Mouse (Mus musculus) midbrain, embryonic 14.5 days (tissue): Measurements from ENCODE around the gene Scgb1c1. TPM values are rescaled to one million over a fixed set of nuclear protein-coding genes. Genes with fewer than 3 reads are reported as not detected.

Source experiments
- ATAC-seq: fragments of 200-750 bp; cut with Nextera tagmentation; 2 replicates; pipeline ENCODE4 v1.8.0; 2017; ENCODE audit warnings: moderate number of reproducible peaks, moderate library complexity; ENCODE audit not compliant: low FRiP score, low TSS enrichment
- DNase-seq: peaks from one replicate; pipeline ENCODE4 v3.0.0-alpha.2; 2015
- H3K27ac ChIP-seq: fragments of 300-500 bp; sonication (generic); replicated peaks from 2 replicates; pipeline ENCODE4 v1.5.1; 2014; ENCODE audit warnings: mild to moderate bottlenecking, low read depth, low read length, moderate library complexity
- H3K27me3 ChIP-seq: fragments of 300-500 bp; sonication (generic); 2 replicates; pipeline ENCODE4 v1.6.1; 2014; ENCODE audit warnings: low read length, control low read depth, mixed read lengths; ENCODE audit not compliant: control insufficient read depth, insufficient read depth
- H3K36me3 ChIP-seq: fragments of 300-500 bp; sonication (generic); 2 replicates; pipeline ENCODE4 v1.6.1; 2014; ENCODE audit warnings: low read length, control low read depth; ENCODE audit not compliant: control insufficient read depth, insufficient read depth
- H3K4me1 ChIP-seq: fragments of 300-500 bp; sonication (generic); 2 replicates; pipeline ENCODE4 v1.6.1; 2014; ENCODE audit warnings: mild to moderate bottlenecking, antibody characterized with exemption, low read length, control low read depth; ENCODE audit not compliant: control insufficient read depth, insufficient read depth
- H3K4me2 ChIP-seq: fragments of 300-500 bp; sonication (generic); 2 replicates; pipeline ENCODE4 v1.6.1; 2014; ENCODE audit warnings: mild to moderate bottlenecking, low read length, moderate library complexity
- H3K4me3 ChIP-seq: fragments of 300-500 bp; sonication (generic); replicated peaks from 2 replicates; pipeline ENCODE4 v1.5.1; 2014; ENCODE audit warnings: low read depth, low read length
- H3K9ac ChIP-seq: fragments of 300-500 bp; sonication (generic); replicated peaks from 2 replicates; pipeline ENCODE4 v1.6.1; 2014; ENCODE audit warnings: mild to moderate bottlenecking, low read length, moderate library complexity
- H3K9me3 ChIP-seq: fragments of 300-500 bp; sonication (generic); 2 replicates; pipeline ENCODE4 v1.6.1; 2016; ENCODE audit warnings: low read length, control low read depth, mixed read lengths; ENCODE audit not compliant: control insufficient read depth
- WGBS: fragments of 180-500 bp; shearing (Covaris S2); extraction: QIAGEN DNeasy Blood & Tissue Kit; methylation state at CpG from one replicate; pipeline ENCODE4 v1.1.7; 2014; 5-methylcytosine and 5-hydroxymethylcytosine counted together
- polyA plus RNA-seq: library from polyadenylated mRNA; unstranded; fragments of >200 nt; fragmentation: Nextera tagmentation; extraction: Ambion mirVana; gene quantifications from 2 replicates; pipeline ENCODE4 v1.2.1, GENCODE M21; 2014

The Scgb1c1 gene
- polyA plus RNA-seq, 1 experiment from 2014 or later, result not detected

DNA sequence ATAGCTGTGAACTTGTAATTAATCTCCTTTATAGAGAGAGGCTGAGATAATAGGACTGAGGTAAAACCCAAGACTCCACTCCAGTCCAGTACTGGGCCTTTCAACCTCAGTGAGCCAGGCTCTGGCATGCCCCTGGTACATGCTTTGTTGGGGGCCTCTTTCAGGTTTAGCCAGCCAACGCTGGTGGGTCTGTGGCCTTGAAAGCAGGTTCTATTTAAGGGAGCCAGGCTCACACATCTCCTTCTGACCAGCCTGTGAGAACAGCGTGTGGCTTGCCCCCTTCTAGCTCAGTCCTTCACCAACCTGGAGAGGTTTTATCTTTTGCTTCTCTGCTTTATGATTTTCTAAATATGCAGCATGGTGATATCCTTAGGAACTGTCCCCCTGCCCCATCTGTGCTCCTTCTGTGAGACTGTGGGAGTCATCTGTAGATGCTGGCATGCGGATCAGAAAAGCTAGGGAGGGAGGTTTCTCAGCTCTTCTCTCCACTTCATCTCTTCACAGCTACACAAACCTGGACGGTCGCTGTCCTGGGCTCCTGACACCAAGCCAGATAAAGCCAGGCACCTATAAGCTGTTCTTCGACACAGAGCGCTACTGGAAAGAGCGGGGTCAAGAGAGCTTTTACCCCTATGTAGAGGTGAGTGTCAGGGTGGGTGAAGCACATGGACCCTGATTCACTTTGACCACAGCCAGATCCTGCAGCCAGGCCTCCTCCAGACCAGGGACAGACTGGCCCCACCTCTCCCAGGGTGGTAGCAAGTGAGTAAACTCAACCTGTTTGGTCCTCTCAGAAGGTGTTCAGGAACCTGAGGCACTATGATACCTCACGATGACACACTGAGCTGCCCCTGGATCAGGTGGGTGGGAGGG, 8.9 kb upstream of the Scgb1c1 start:
- Histone ChIP-seq H3K36me3 (no peaks in the 10 kb centered on the region), H3K9me3 (no peaks in the 10 kb centered on the region), H3K27ac (no peak overlapping the region), H3K4me1 (no peaks in the 10 kb centered on the region), H3K4me3 (no peak overlapping the region), H3K4me2 (no peak overlapping the region), H3K27me3 (no peaks in the 10 kb centered on the region), H3K9ac (no peak overlapping the region)
- ATAC-seq (no peak), DNase-seq (no peak)
- WGBS, result 85% methylated on average over 9 of the region's 9 CpGs

DNA sequence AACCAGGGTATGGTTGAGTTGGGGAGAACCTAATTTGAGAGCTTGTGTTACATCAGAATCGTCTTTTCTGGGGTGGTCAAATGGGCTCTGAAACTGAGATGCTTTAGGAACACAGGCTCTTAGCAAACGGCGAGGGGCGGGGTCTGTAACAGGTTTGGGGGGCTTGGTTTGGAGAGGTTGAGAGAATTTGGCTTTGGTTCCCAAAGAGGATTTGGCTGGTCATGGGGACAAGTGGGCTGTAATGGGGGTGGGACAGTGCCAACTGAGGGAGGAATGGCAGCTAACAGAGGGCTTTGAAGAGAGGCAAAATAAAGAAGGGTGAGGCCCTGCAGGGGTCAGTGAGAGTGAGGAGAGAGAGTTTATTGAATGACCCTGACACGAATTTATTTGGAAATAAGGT, 5.8 kb upstream of the Scgb1c1 start:
- WGBS, result 63% methylated on average over 5 of the region's 5 CpGs
- H3K9ac ChIP-seq, result no peak overlapping the region
- no peaks in the 10 kb centered on the region for H3K4me1 ChIP-seq
- no peaks in the 10 kb centered on the region for H3K9me3 ChIP-seq
- H3K27ac ChIP-seq, result no peak overlapping the region
- ATAC-seq, result no peak
- no peaks in the 10 kb centered on the region for H3K36me3 ChIP-seq
- H3K4me2 ChIP-seq, result no peak overlapping the region
- DNase-seq, result no peak
- no peaks in the 10 kb centered on the region; the same call in 1 of the 2 replicates for H3K27me3 ChIP-seq
- H3K4me3 ChIP-seq, result no peak overlapping the region

GRCm38 (mm10) chr7:140840750-140841735, 4.3 kb upstream of the Scgb1c1 start:
- 39% methylated on average over 19 of the region's 19 CpGs for WGBS
- no peaks in the 10 kb centered on the region; the same call in 1 of the 2 replicates for H3K27me3 ChIP-seq
- DNase-seq, result no peak
- H3K4me2 ChIP-seq, result no peak overlapping the region
- H3K27ac ChIP-seq, result no peak overlapping the region
- H3K36me3 ChIP-seq, result no peaks in the 10 kb centered on the region
- no peaks in the 10 kb centered on the region for H3K4me1 ChIP-seq
- no peaks in the 10 kb centered on the region for H3K9me3 ChIP-seq
- no peak overlapping the region for H3K4me3 ChIP-seq
- H3K9ac ChIP-seq, result no peak overlapping the region
- ATAC-seq, result no peak

DNA sequence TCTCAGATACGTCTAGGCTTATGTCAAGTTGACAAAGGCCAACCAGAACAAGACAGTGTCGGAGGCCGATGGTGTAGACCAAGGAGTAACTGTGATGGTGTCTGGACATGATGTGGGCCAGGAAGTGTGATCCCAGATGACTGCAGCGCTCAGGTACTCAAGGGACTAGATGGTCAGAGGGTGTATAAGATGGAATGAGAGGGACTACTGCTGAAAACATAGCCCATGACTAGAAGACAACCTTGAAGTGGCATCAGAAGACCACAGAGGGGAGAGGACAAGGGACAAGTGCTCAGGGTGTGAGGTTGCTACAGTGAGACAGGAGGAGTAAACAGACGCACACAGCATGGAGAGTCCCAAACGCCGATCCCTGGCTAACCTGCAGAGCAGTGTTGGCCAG, 1.5 kb upstream of the Scgb1c1 start:
- H3K27me3 ChIP-seq, result no peaks in the 10 kb centered on the region; the same call in 1 of the 2 replicates
- no peak for ATAC-seq
- WGBS, result 77% methylated on average over 7 of the region's 7 CpGs

GRCm38 (mm10) chr7:140845683-140846082, 336 bp downstream of the Scgb1c1 start:
- Histone ChIP-seq H3K4me2 (no peak overlapping the region), H3K9me3 (no peaks in the 10 kb centered on the region), H3K4me3 (no peak overlapping the region), H3K27me3 (no peaks in the 10 kb centered on the region; the same call in 1 of the 2 replicates), H3K36me3 (no peaks in the 10 kb centered on the region), H3K9ac (no peak overlapping the region), H3K27ac (no peak overlapping the region), H3K4me1 (no peaks in the 10 kb centered on the region)
- DNase-seq (no peak), ATAC-seq (no peak)
- 69% methylated on average over 4 of the region's 4 CpGs for WGBS

More for the DNA sequence above, 1.5 kb upstream of the Scgb1c1 start:
- no peak overlapping the region for H3K9ac ChIP-seq
- H3K4me1 ChIP-seq, result no peaks in the 10 kb centered on the region
- H3K27ac ChIP-seq, result no peak overlapping the region
- H3K36me3 ChIP-seq, result no peaks in the 10 kb centered on the region
- H3K4me2 ChIP-seq, result no peak overlapping the region
- no peak for DNase-seq
- H3K9me3 ChIP-seq, result no peaks in the 10 kb centered on the region
- no peak overlapping the region for H3K4me3 ChIP-seq

- H3K9me3 ChIP-seq, result no peaks in the 10 kb centered on the region
- no peak overlapping the region for H3K9ac ChIP-seq
- H3K27me3 ChIP-seq, result no peaks in the 10 kb centered on the region; the same call in 1 of the 2 replicates
- H3K4me3 ChIP-seq, result no peak overlapping the region
- H3K27ac ChIP-seq, result no peak overlapping the region
- ATAC-seq, result no peak
- H3K36me3 ChIP-seq, result peaks cover 7% of the 10 kb centered on the region
- H3K4me2 ChIP-seq, result no peak overlapping the region
- 88% methylated on average over 10 of the region's 10 CpGs for WGBS
- H3K4me1 ChIP-seq, result no peaks in the 10 kb centered on the region
- DNase-seq, result no peak
These were observed 1.3 kb downstream of the Scgb1c1 start for GRCm38 (mm10) chr7:140846676-140847075.

DNA sequence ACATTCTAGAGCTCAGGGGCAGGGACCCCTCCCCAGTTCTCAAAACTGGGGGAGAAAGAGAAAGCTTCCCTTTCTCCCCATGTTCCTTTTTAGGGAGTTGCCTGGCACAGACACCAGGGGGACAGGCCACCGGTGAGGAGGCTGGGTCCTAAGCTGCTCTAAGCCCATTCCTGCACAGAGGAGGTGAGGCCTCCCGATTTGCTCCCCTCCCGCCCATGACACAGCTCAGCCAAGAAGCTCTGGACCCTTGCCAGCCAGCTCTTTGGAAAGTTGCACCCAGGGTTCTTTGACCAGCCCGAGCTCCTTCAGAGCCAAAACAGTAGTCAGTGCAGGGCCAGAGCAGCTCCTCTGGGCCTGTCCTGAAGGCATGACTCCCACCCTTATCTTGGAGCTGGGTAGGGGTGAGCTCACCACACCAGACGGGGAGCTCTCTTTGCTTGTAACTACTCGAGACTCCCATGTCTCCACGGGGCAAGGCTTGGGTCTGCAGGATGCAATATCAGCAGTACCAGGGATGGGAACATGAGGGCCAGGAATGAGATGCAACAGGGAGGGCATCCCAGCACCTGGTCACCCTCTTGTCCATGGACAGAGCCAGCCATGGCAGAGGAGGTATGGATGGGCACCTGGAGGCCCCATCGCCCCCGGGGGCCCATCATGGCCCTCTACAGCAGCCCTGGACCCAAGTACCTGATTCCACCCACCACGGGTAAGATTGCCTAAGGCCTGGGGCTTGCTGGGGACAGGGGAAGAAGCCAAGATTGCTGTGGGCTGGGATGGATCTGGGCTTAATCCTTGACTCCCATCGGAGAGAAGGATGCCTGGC, 2.6 kb downstream of the Scgb1c1 start, which contains the start of gene Odf3:
Gene Odf3, plus strand, starts transcription at position 51 of the 826 bp plus-strand sequence.
- Histone ChIP-seq H3K27ac (no peak within 1 kb of the TSS), H3K4me2 (no peak within 1 kb of the TSS), H3K9me3 (no peaks in the 10 kb centered on the region), H3K27me3 (no peaks in the 10 kb centered on the region; the same call in 1 of the 2 replicates), H3K9ac (no peak within 1 kb of the TSS), H3K36me3 (peaks cover 19% of the 10 kb centered on the region), H3K4me3 (no peak within 1 kb of the TSS), H3K4me1 (no peaks in the 10 kb centered on the region)
- 66% methylated on average over 11 of the region's 11 CpGs for WGBS
- peak; percentile 43 for DNase-seq
- ATAC-seq, result no peak

- Histone ChIP-seq H3K4me2 (no peak overlapping the region), H3K9ac (no peak overlapping the region), H3K9me3 (no peaks in the 10 kb centered on the region), H3K27me3 (no peaks in the 10 kb centered on the region; the same call in 1 of the 2 replicates), H3K27ac (no peak overlapping the region), H3K4me3 (no peak overlapping the region), H3K4me1 (no peaks in the 10 kb centered on the region), H3K36me3 (peaks cover 25% of the 10 kb centered on the region)
- WGBS, result 91% methylated on average over 10 of the region's 10 CpGs
- no peak for ATAC-seq
- DNase-seq, result no peak
These were observed 3.2 kb downstream of the Scgb1c1 start for GRCm38 (mm10) chr7:140848591-140848990.
